Mouse (Mus musculus) stomach, postnatal 0 days (tissue): ENCODE data around the gene Gna11.

Experiments used
- CTCF ChIP-seq: IDR thresholded peaks from 2 replicates; pipeline ENCODE4 v1.5.1; 2016; ENCODE audit warnings: antibody characterized with exemption, low read depth, mild to moderate bottlenecking, moderate library complexity
- EP300 ChIP-seq: optimal IDR thresholded peaks from 2 replicates; pipeline ENCODE3; 2016; ENCODE audit warnings: antibody characterized with exemption

GRCm38 (mm10) chr10:81557491-81557890 is 12.5 kb upstream of the Gna11 start:
- TF ChIP-seq EP300, result no peak
- no peak for TF ChIP-seq CTCF
